Comparison of ENCODE assay signal across 1 mouse cellular context in genomic region chr7:19579751-19580150, GRCm38 (mm10).
TF ChIP-seq lines count a peak whose summit lies in the region.

No protein-coding gene starts in this region.

TF ChIP-seq in ES-E14, 5 proteins besides CTCF, POLR2A, EP300 and RAD21:
- no peak for TF ChIP-seq HCFC1 (IDR thresholded peaks at IDR 0.05; ENCODE audit: borderline replicate concordance, insufficient read depth, low read length)
- TF ChIP-seq ZNF384 (IDR thresholded peaks at IDR 0.05; ENCODE audit: low read depth, low read length), result no peak
- TF ChIP-seq CHD2 (IDR thresholded peaks at IDR 0.05; ENCODE audit: low read depth, low read length), result no peak
- TF ChIP-seq MAFK (IDR thresholded peaks at IDR 0.05; ENCODE audit: insufficient read depth, low read depth, low read length), result no peak
- no peak for TF ChIP-seq ZC3H11A (IDR thresholded peaks at IDR 0.05; ENCODE audit: borderline replicate concordance, low read depth, low read length)
